26 mouse cellular contexts compared by ENCODE assay signal in the genomic region with DNA sequence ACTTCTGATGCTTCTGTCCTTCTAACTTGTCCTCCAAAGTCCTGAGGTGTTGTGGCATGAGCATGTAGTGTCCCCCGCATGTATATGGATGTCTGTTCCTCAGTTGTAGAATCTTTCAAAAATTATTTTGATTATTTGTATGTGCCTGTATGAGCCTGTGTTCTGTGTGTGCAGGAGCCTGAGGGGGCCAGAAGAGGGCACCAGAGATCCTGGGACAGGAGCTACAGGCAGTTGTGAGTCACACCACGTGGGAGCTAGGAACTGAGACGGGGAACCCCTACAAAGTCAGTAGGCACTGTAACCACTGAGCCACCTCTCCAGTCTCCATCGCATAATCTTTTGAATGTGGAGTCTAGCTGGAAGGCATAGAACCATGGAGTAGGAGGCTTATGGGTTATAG. TPM values are rescaled to one million over a fixed set of nuclear protein-coding genes. Genes with fewer than 3 reads are reported as not detected.
DNase-seq lines count a peak whose midpoint lies in the region; ATAC-seq and TF ChIP-seq lines count a peak whose summit lies in the region.
"Had no signal": no experiment of that assay in that cellular context is flagged by ENCODE, and none has a peak within 500 bp of the region (broad histone marks: within the 10 kb centered on the region; RNA-seq: fewer than 3 reads in every experiment).

No protein-coding gene starts in this region.

- no peaks in the 10 kb centered on the region for H3K9me3 ChIP-seq in liver, embryonic 14.5 days (ENCODE audit: control insufficient read depth, low read length)
- H3K9me3 ChIP-seq in liver, embryonic 12.5 days (replicated peaks): no peaks in the 10 kb centered on the region
- H3K9me3 ChIP-seq in E14TG2a.4 (ENCODE audit: low read length): peaks cover 4% of the 10 kb centered on the region; the same call in 1 of the 2 replicates
- H3K9me3 ChIP-seq: embryonic facial prominence, embryonic 13.5 days; forebrain, embryonic 13.5 days; liver, embryonic 15.5 days had no signal

- no peak for TF ChIP-seq EP300 in liver, embryonic 14.5 days (IDR thresholded peaks at IDR 0.05; ENCODE audit: low read depth)

- no peaks in the 10 kb centered on the region for H3K27me3 ChIP-seq in liver, embryonic 14.5 days (ENCODE audit: control insufficient read depth, insufficient read depth, low read length)
- H3K27me3 ChIP-seq in liver, embryonic 12.5 days (replicated peaks): no peaks in the 10 kb centered on the region
- no peaks in the 10 kb centered on the region for H3K27me3 ChIP-seq in E14TG2a.4 (ENCODE audit: insufficient read depth, low read length)
- H3K27me3 ChIP-seq: embryonic facial prominence, embryonic 13.5 days; forebrain, embryonic 13.5 days; limb, embryonic 12.5 days; liver, embryonic 15.5 days had no signal

- intact Hi-C loops in gastrocnemius, adult 2 months (cut with DNase I): no loop called here
- intact Hi-C loops in gastrocnemius, postnatal 36 days (cut with DNase I): no loop called here

- no peak overlapping the region for H3K4me3 ChIP-seq in gastrocnemius, adult 2 months
- no peak overlapping the region for H3K4me3 ChIP-seq in liver, embryonic 14.5 days (ENCODE audit: insufficient read depth in 1 of 2, low read depth in 2 of 2, low read length in 2 of 2)
- no peak overlapping the region for H3K4me3 ChIP-seq in liver, embryonic 12.5 days
- H3K4me3 ChIP-seq in E14TG2a.4 (replicated peaks; ENCODE audit: low read length): no peak overlapping the region
- H3K4me3 ChIP-seq: embryonic facial prominence, embryonic 13.5 days; erythroblast, embryonic 14.5 days; forebrain, embryonic 13.5 days; limb, embryonic 12.5 days; liver, embryonic 15.5 days had no signal

- H3K4me1 ChIP-seq in liver, embryonic 14.5 days (replicated peaks; ENCODE audit: control insufficient read depth in 2 of 2, insufficient read depth in 2 of 2, low read length in 1 of 2): no peaks in the 10 kb centered on the region
- H3K4me1 ChIP-seq in liver, embryonic 12.5 days: no peaks in the 10 kb centered on the region
- H3K4me1 ChIP-seq in E14TG2a.4 (replicated peaks; ENCODE audit: low read depth, low read length): peaks cover 20% of the 10 kb centered on the region
- H3K4me1 ChIP-seq: embryonic facial prominence, embryonic 13.5 days; liver, embryonic 15.5 days had no signal

- no peak for DNase-seq in gastrocnemius, adult 2 months
- DNase-seq in gastrocnemius, postnatal 36 days: no peak
- DNase-seq in liver, embryonic 14.5 days (ENCODE audit: low read depth in 3 of 3, low spot score in 3 of 3): no peak
- peak; percentile 71 for DNase-seq in R1 (ENCODE audit: low read depth, low spot score)
- no peak for DNase-seq in cerebellum, postnatal 10 days
- DNase-seq: cerebellum, adult 2 months; cerebellum, postnatal 36 days; embryo, embryonic 11 days; kidney, adult 9 months; kidney, postnatal 25 days; thymus, postnatal 14 days had no signal

- WGBS in liver, embryonic 14.5 days (ENCODE audit: insufficient replicate concordance): 65% methylated on average over 4 of the region's 4 CpGs
- 83% methylated on average over 4 of the region's 4 CpGs for WGBS in liver, embryonic 12.5 days (ENCODE audit: insufficient replicate concordance)

- H3K36me3 ChIP-seq in liver, embryonic 14.5 days (replicated peaks; ENCODE audit: control insufficient read depth, insufficient read depth, low read depth): no peaks in the 10 kb centered on the region
- no peaks in the 10 kb centered on the region for H3K36me3 ChIP-seq in liver, embryonic 12.5 days
- H3K36me3 ChIP-seq in E14TG2a.4 (ENCODE audit: insufficient read depth, low read length): no peaks in the 10 kb centered on the region
- H3K36me3 ChIP-seq: embryonic facial prominence, embryonic 13.5 days; limb, embryonic 12.5 days; liver, embryonic 15.5 days had no signal

- no peak overlapping the region for H3K4me2 ChIP-seq in liver, embryonic 14.5 days (ENCODE audit: low read depth)
- H3K4me2 ChIP-seq in liver, embryonic 12.5 days: no peak overlapping the region
- H3K4me2 ChIP-seq: embryonic facial prominence, embryonic 13.5 days; forebrain, embryonic 13.5 days; heart, embryonic 11.5 days; limb, embryonic 12.5 days; liver, embryonic 15.5 days had no signal

- ATAC-seq in liver, embryonic 14.5 days (ENCODE audit: insufficient read depth): no peak
- no peak for ATAC-seq in liver, embryonic 12.5 days
- ATAC-seq in inflammation-experienced regulatory T-cells, adult 6 months: no peak
- ATAC-seq: CD4-positive, CD25-positive, alpha-beta regulatory T cell, adult 4 months; forebrain, embryonic 13.5 days; hindbrain, embryonic 16.5 days; lung, postnatal 0 days had no signal

- peak; percentile 9; the same call in 1 of the 2 replicates for TF ChIP-seq CTCF in gastrocnemius, adult 2 months (IDR thresholded peaks at IDR 0.05)
- TF ChIP-seq CTCF in liver, embryonic 14.5 days (IDR thresholded peaks at IDR 0.05; ENCODE audit: low read depth): 0 out of 2 replicates have a peak, but pooled peaks have one; percentile 34
- peak; percentile 40 for TF ChIP-seq CTCF in E14TG2a.4 (conservative IDR thresholded peaks at IDR 0.05; ENCODE audit: low read length)

- H3K9ac ChIP-seq in liver, embryonic 14.5 days (replicated peaks): no peak overlapping the region
- no peak overlapping the region for H3K9ac ChIP-seq in liver, embryonic 12.5 days
- H3K9ac ChIP-seq: embryonic facial prominence, embryonic 13.5 days; forebrain, embryonic 13.5 days; limb, embryonic 12.5 days; liver, embryonic 15.5 days had no signal

- H3K27ac ChIP-seq in gastrocnemius, adult 2 months: no peak overlapping the region
- no peak overlapping the region for H3K27ac ChIP-seq in liver, embryonic 14.5 days
- H3K27ac ChIP-seq in liver, embryonic 12.5 days: no peak overlapping the region
- H3K27ac ChIP-seq: embryonic facial prominence, embryonic 13.5 days; forebrain, embryonic 13.5 days; limb, embryonic 12.5 days; liver, embryonic 15.5 days; macrophage had no signal

RNA-seq across cellular contexts. Expression of gene Chst8, which starts 36.3 kb away (rescaled TPM):
- under 1 TPM in 1 of 2 experiments, not detected in 1; 0.75 TPM for total RNA-seq in gastrocnemius, adult 2 months (2021)
- under 1 TPM; 0.44 to 0.69 TPM for total RNA-seq in gastrocnemius, postnatal 36 days (2021)
- polyA plus RNA-seq in liver, embryonic 14.5 days (2012; rRNA removed): 0.25 and 0.26 TPM in 2 replicates
- polyA plus RNA-seq in liver, embryonic 14.5 days (2014; fragmentation: Nextera tagmentation; extraction: Ambion mirVana): 0.09 and 0.37 TPM in 2 replicates
- 1.2 and 1.3 TPM in 2 replicates for polyA plus RNA-seq in liver, embryonic 12.5 days (2016; fragmentation: Nextera tagmentation; extraction: Ambion mirVana)
- not detected for polyA plus RNA-seq in inflammation-experienced regulatory T-cells, adult 6 months (2017; shearing (Covaris generic))
- total RNA-seq: hematopoietic stem cell, adult 5-6 weeks; monocyte, adult 5-6 weeks had no signal
- polyA plus RNA-seq: erythroblast, embryonic 14.5 days; macrophage had no signal
